Mouse (Mus musculus): ENCODE measurements at regions not wholly inside any gene's neighbourhood (a gene's known extent, or its start where the extent isn't known, plus 50 kb on each side); places are given as distances from the start of the nearest gene placed in this dataset.

DNA sequence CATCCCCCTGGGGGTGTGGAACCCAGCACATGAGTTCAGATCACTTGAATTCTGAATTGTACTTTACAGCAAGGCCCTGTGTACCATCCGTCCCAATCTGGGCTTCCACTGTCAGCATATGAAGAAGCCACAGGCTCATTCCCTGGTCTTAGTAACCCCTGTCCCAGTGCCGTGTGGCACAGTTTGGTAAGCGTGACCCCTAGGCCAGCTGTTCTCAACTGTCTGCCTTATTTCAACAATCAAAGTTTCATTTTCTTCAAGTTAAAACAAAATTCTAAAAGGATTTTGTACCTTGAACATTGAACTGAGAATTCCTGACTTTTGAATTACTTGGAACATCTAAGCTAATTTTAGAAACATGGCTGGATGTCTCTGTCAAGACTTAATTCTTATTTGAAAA lies 174.6 kb downstream of the Nrip1 start:
- Histone ChIP-seq H3K4me1 (ENCODE audit: control insufficient read depth, insufficient read depth, low read length) (no peaks in the 10 kb centered on the region), H3K9me3 (ENCODE audit: control insufficient read depth, low read length) (no peaks in the 10 kb centered on the region), H3K27me3 (ENCODE audit: control insufficient read depth, insufficient read depth, low read length) (no peaks in the 10 kb centered on the region), H3K36me3 (ENCODE audit: control insufficient read depth, insufficient read depth, low read length) (no peaks in the 10 kb centered on the region), H3K4me2 (replicated peaks; ENCODE audit: low read depth, low read length) (no peak overlapping the region), H3K9ac (ENCODE audit: low read depth, low read length) (no peak overlapping the region), H3K27ac (ENCODE audit: low read depth, low read length) (no peak overlapping the region), H3K4me3 (ENCODE audit: low read length) (no peak overlapping the region)
- 83% methylated on average over 3 of the region's 3 CpGs for WGBS
- no peak for ATAC-seq (ENCODE audit: low FRiP score, low TSS enrichment)

DNA sequence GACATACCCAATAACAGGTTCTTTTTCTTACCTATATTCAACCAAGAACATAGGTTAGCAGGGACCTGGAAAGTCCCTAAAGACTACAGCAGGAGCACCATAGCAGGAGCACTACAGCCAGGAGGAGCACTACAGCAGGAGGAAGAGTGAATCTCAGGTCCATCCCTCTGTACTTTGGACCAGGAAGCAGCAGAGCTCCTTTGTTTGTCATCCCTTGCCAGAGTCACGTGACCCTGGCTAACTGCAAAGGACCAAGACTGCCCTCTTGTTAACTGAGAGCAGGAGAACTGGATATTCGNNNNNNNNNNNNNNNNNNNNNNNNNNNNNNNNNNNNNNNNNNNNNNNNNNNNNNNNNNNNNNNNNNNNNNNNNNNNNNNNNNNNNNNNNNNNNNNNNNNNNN lies 172.2 kb upstream of the Samsn1 start:
- no peak for ATAC-seq (ENCODE audit: low FRiP score, low TSS enrichment)
- WGBS = 81% methylated on average over 2 of the region's 2 CpGs
- no peak overlapping the region for H3K9ac ChIP-seq (ENCODE audit: low read depth, low read length)
- H3K9me3 ChIP-seq (ENCODE audit: control insufficient read depth, low read length) = peaks cover 2% of the 10 kb centered on the region; the same call in 1 of the 2 replicates
- no peak overlapping the region for H3K27ac ChIP-seq (ENCODE audit: low read depth, low read length)
- H3K4me1 ChIP-seq (ENCODE audit: control insufficient read depth, insufficient read depth, low read length) = no peaks in the 10 kb centered on the region
- no peak overlapping the region for H3K4me3 ChIP-seq (ENCODE audit: low read length)
- no peaks in the 10 kb centered on the region for H3K36me3 ChIP-seq (ENCODE audit: control insufficient read depth, insufficient read depth, low read length)
- H3K27me3 ChIP-seq (ENCODE audit: control insufficient read depth, insufficient read depth, low read length) = no peaks in the 10 kb centered on the region
- no peak overlapping the region for H3K4me2 ChIP-seq (replicated peaks; ENCODE audit: low read depth, low read length)

DNA sequence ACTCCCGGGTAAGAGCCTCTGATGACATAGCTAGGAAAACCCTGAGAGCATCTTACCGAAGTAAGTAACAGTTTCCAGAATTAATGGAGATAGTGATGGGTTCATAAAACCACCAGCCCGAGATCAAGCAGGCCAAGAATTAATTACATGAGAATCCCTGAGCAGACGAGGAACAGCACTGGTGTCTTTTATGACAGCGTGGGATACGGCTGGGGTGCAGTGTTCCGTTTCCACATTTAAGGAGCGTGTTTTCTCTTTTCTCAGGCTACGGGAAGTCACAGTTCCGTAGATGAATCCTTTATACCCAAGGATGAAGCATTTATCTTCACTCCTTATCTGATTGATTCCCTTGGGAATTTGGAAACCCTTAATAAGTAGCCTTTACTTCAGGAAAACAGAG lies 169.1 kb upstream of the Samsn1 start:
- no peaks in the 10 kb centered on the region for H3K4me1 ChIP-seq (ENCODE audit: control insufficient read depth, insufficient read depth, low read length)
- H3K4me3 ChIP-seq (ENCODE audit: low read length) = no peak overlapping the region
- no peak overlapping the region for H3K4me2 ChIP-seq (replicated peaks; ENCODE audit: low read depth, low read length)
- no peak overlapping the region for H3K9ac ChIP-seq (ENCODE audit: low read depth, low read length)
- no peaks in the 10 kb centered on the region for H3K36me3 ChIP-seq (ENCODE audit: control insufficient read depth, insufficient read depth, low read length)
- H3K9me3 ChIP-seq (ENCODE audit: control insufficient read depth, low read length) = peaks cover 2% of the 10 kb centered on the region; the same call in 1 of the 2 replicates
- no peaks in the 10 kb centered on the region for H3K27me3 ChIP-seq (ENCODE audit: control insufficient read depth, insufficient read depth, low read length)
- no peak overlapping the region for H3K27ac ChIP-seq (ENCODE audit: low read depth, low read length)
- peak; percentile 32; the same call in 1 of the 2 replicates for ATAC-seq (ENCODE audit: low FRiP score, low TSS enrichment)
- 67% methylated on average over 10 of the region's 10 CpGs for WGBS

DNA sequence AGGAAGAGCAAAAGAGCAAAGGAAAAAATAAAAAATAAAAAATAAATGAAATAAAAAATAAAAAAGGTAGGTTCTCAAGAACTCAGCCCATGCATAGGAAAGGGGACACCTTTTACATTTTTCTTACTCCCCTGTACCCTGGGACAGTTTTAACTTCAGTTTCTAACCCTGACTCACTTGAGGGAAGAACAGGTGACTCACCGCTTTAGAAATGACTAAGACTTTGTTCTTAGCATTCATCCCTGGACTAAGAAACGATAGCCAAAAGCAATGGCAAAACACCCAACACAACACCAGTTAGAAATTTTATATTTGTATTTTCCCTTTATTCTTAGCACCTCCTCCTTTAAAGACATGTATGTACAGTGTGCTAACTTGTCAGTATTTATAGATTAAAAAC lies 161.5 kb upstream of the Samsn1 start:
- Histone ChIP-seq H3K27ac (ENCODE audit: low read depth, low read length) (no peak overlapping the region), H3K4me1 (ENCODE audit: control insufficient read depth, insufficient read depth, low read length) (no peaks in the 10 kb centered on the region), H3K9ac (ENCODE audit: low read depth, low read length) (no peak overlapping the region), H3K36me3 (ENCODE audit: control insufficient read depth, insufficient read depth, low read length) (no peaks in the 10 kb centered on the region), H3K27me3 (ENCODE audit: control insufficient read depth, insufficient read depth, low read length) (no peaks in the 10 kb centered on the region), H3K4me3 (ENCODE audit: low read length) (no peak overlapping the region), H3K4me2 (replicated peaks; ENCODE audit: low read depth, low read length) (no peak overlapping the region), H3K9me3 (ENCODE audit: control insufficient read depth, low read length) (no peaks in the 10 kb centered on the region)
- no peak for ATAC-seq (ENCODE audit: low FRiP score, low TSS enrichment)
- WGBS = 74% methylated on average over 2 of the region's 2 CpGs

DNA sequence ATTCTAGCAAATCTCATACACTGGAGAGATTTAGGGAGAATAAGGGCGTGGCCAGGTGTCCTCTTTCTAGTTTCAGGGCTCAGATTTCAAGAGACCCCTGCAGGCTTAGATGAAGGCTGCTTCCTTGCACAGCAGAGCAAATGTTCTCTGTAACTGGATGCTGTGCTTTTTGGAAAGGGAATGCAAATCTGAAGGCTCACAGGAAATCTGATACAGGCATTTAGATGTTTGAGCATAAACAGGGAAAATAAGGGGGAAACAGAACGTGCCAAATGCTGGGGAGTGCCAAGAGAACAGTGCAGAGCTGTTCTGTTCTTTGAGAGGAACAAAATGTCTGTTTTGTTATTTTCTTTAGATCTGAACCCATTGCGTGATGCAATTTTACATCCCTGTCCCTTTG lies 161.0 kb upstream of the Samsn1 start:
- 15% methylated on average over 3 of the region's 3 CpGs for WGBS
- H3K36me3 ChIP-seq (ENCODE audit: control insufficient read depth, insufficient read depth, low read length) = no peaks in the 10 kb centered on the region

DNA sequence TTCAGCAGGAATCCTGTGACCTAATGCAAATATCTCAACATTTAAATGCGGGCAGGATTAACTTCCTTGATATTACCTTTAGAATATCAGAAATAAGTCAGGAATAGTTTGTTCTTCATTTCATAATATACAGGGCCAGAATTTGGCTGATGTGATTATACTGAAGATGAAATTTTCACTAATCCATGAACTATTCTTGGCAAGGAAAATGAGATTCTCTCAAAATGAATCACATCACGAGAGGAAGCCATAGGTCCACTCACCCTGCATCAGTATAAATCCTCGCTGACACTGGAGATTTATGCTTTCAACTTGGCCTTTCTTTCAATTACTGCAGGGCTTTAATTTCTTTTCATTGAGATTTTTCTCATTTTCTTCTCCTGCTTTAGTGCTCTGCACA lies 159.5 kb upstream of the Samsn1 start:
- no peak for ATAC-seq (ENCODE audit: low FRiP score, low TSS enrichment)
- WGBS = 69% methylated on average over 3 of the region's 3 CpGs
- Histone ChIP-seq H3K9me3 (ENCODE audit: control insufficient read depth, low read length) (0 out of 2 replicates have a peak, but pooled peaks cover 3% of the 10 kb centered on the region), H3K4me1 (ENCODE audit: control insufficient read depth, insufficient read depth, low read length) (no peaks in the 10 kb centered on the region), H3K27ac (ENCODE audit: low read depth, low read length) (no peak overlapping the region), H3K4me3 (ENCODE audit: low read length) (no peak overlapping the region), H3K36me3 (ENCODE audit: control insufficient read depth, insufficient read depth, low read length) (no peaks in the 10 kb centered on the region), H3K4me2 (replicated peaks; ENCODE audit: low read depth, low read length) (no peak overlapping the region), H3K27me3 (ENCODE audit: control insufficient read depth, insufficient read depth, low read length) (no peaks in the 10 kb centered on the region), H3K9ac (ENCODE audit: low read depth, low read length) (no peak overlapping the region)

More for the DNA sequence above, 161.0 kb upstream of the Samsn1 start:
- H3K27me3 ChIP-seq (ENCODE audit: control insufficient read depth, insufficient read depth, low read length) = no peaks in the 10 kb centered on the region
- no peak overlapping the region for H3K4me3 ChIP-seq (ENCODE audit: low read length)
- no peak overlapping the region for H3K4me2 ChIP-seq (replicated peaks; ENCODE audit: low read depth, low read length)
- ATAC-seq (ENCODE audit: low FRiP score, low TSS enrichment) = peak; percentile 85; the same call in 1 of the 2 replicates
- no peak overlapping the region for H3K9ac ChIP-seq (ENCODE audit: low read depth, low read length)
- no peaks in the 10 kb centered on the region for H3K9me3 ChIP-seq (ENCODE audit: control insufficient read depth, low read length)
- no peaks in the 10 kb centered on the region for H3K4me1 ChIP-seq (ENCODE audit: control insufficient read depth, insufficient read depth, low read length)
- H3K27ac ChIP-seq (ENCODE audit: low read depth, low read length) = no peak overlapping the region

DNA sequence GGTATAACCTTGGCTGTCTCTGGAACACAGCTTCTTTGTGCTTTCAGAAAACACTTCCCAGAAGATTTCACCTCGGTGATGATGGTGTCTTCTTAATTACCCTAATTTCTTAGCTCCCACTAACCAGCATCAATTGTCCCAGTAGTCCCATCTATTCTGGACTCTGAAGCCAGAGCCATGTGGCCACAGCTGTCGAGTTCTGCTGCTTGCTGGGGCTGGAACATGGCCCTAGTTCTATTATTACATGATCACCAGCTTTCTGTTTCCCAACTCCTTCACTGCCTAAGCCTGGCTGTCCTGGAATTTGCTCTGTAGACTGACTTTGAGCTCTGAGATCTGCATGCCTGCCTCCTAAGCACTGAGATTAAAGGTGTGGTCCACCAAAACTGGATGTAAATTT lies 145.6 kb upstream of the Samsn1 start:
- H3K27ac ChIP-seq (ENCODE audit: low read depth, low read length) = no peak overlapping the region
- no peaks in the 10 kb centered on the region for H3K4me1 ChIP-seq (ENCODE audit: control insufficient read depth, insufficient read depth, low read length)
- ATAC-seq (ENCODE audit: low FRiP score, low TSS enrichment) = no peak
- no peak overlapping the region for H3K4me2 ChIP-seq (replicated peaks; ENCODE audit: low read depth, low read length)
- H3K27me3 ChIP-seq (ENCODE audit: control insufficient read depth, insufficient read depth, low read length) = no peaks in the 10 kb centered on the region
- 73% methylated on average over 2 of the region's 2 CpGs for WGBS
- no peak overlapping the region for H3K4me3 ChIP-seq (ENCODE audit: low read length)
- H3K9me3 ChIP-seq (ENCODE audit: control insufficient read depth, low read length) = no peaks in the 10 kb centered on the region
- no peak overlapping the region for H3K9ac ChIP-seq (ENCODE audit: low read depth, low read length)
- no peaks in the 10 kb centered on the region for H3K36me3 ChIP-seq (ENCODE audit: control insufficient read depth, insufficient read depth, low read length)

DNA sequence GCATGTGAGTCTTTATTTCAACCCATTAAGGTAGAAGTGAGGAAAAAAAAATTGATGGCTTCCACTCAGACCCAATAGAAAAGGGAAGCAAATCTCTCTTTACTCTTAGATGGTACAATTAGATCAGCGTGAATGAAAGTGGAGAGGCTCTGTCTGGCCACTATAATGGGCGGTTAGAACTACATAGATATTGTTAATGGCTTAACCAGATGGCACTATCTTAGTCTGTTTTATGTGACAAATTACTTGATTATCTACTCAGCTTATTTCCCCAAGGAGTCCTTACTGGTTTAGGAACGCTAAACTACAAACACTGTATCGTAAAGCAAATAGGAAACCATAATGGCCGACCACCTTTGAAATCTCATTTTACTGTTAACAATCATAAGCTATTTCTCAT lies 138.8 kb upstream of the Samsn1 start:
- ATAC-seq (ENCODE audit: low FRiP score, low TSS enrichment) = no peak
- Histone ChIP-seq H3K4me3 (ENCODE audit: low read length) (no peak overlapping the region), H3K36me3 (ENCODE audit: control insufficient read depth, insufficient read depth, low read length) (no peaks in the 10 kb centered on the region), H3K9ac (ENCODE audit: low read depth, low read length) (no peak overlapping the region), H3K4me2 (replicated peaks; ENCODE audit: low read depth, low read length) (no peak overlapping the region), H3K4me1 (ENCODE audit: control insufficient read depth, insufficient read depth, low read length) (no peaks in the 10 kb centered on the region), H3K27me3 (ENCODE audit: control insufficient read depth, insufficient read depth, low read length) (no peaks in the 10 kb centered on the region), H3K27ac (ENCODE audit: low read depth, low read length) (no peak overlapping the region), H3K9me3 (ENCODE audit: control insufficient read depth, low read length) (no peaks in the 10 kb centered on the region; the same call in 1 of the 2 replicates)
- 67% methylated on average over 5 of the region's 5 CpGs for WGBS

DNA sequence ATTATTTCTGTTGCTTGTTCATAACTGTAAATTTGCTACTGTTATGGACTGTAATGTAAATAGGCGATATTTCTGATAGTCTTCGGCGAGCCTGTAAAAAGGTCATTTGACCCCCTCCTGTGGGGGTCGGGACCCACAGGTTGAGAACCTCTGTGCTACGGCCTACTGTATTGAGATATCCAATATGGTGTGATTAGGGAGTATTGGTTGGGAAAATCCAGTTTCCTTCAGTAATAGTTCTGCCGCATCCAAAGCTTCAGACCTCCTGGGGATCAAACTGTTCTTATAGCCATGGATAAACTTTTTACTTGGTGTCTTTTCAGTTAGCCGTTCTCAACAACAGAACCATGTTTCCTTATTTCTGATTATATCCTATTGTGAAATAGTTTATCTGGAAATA lies 136.5 kb upstream of the Samsn1 start:
- no peak overlapping the region for H3K4me3 ChIP-seq (ENCODE audit: low read length)
- H3K9me3 ChIP-seq (ENCODE audit: control insufficient read depth, low read length) = no peaks in the 10 kb centered on the region; the same call in 1 of the 2 replicates
- H3K4me1 ChIP-seq (ENCODE audit: control insufficient read depth, insufficient read depth, low read length) = no peaks in the 10 kb centered on the region
- H3K4me2 ChIP-seq (replicated peaks; ENCODE audit: low read depth, low read length) = no peak overlapping the region
- H3K27ac ChIP-seq (ENCODE audit: low read depth, low read length) = no peak overlapping the region
- H3K36me3 ChIP-seq (ENCODE audit: control insufficient read depth, insufficient read depth, low read length) = no peaks in the 10 kb centered on the region
- no peaks in the 10 kb centered on the region for H3K27me3 ChIP-seq (ENCODE audit: control insufficient read depth, insufficient read depth, low read length)
- no peak for ATAC-seq (ENCODE audit: low FRiP score, low TSS enrichment)
- H3K9ac ChIP-seq (ENCODE audit: low read depth, low read length) = no peak overlapping the region
- whole genome bisulfite sequencing = 97% methylated on average over 7 of the region's 7 CpGs
